Mouse (Mus musculus): ENCODE results near the gene Ildr1.

Ildr1 gene

GRCm38 (mm10) chr16:36700484-36700883 lies 6.7 kb downstream of the Ildr1 start:
- DNase-seq (ENCODE audit: low read depth, low spot score), result no peak

- DNase-seq (ENCODE audit: low read depth, low spot score), result no peak
Observed at GRCm38 (mm10) chr16:36707702-36708423, 14.1 kb downstream of the Ildr1 start.

- DNase-seq (ENCODE audit: low read depth, low spot score), result no peak
Observed at GRCm38 (mm10) chr16:36708751-36709150, 15.0 kb downstream of the Ildr1 start.

GRCm38 (mm10) chr16:36709405-36709804 lies 15.6 kb downstream of the Ildr1 start:
- no peak for DNase-seq (ENCODE audit: low read depth, low spot score)

GRCm38 (mm10) chr16:36710794-36711193 lies 17.0 kb downstream of the Ildr1 start:
- DNase-seq (ENCODE audit: low read depth, low spot score), result no peak

GRCm38 (mm10) chr16:36711760-36712159 lies 18.0 kb downstream of the Ildr1 start:
- peak; percentile 45 for DNase-seq (ENCODE audit: low read depth, low spot score)

- no peak for DNase-seq (ENCODE audit: low read depth, low spot score)
Observed at GRCm38 (mm10) chr16:36717481-36717880, 23.7 kb downstream of the Ildr1 start.

GRCm38 (mm10) chr16:36718637-36719036 lies 24.9 kb downstream of the Ildr1 start:
- DNase-seq (ENCODE audit: low read depth, low spot score), result no peak

GRCm38 (mm10) chr16:36720194-36721055 lies 26.6 kb downstream of the Ildr1 start:
- no peak for DNase-seq (ENCODE audit: low read depth, low spot score)

GRCm38 (mm10) chr16:36722739-36723138 lies 29.0 kb downstream of the Ildr1 start:
- no peak for DNase-seq (ENCODE audit: low read depth, low spot score)

- DNase-seq (ENCODE audit: low read depth, low spot score), result no peak
Observed at GRCm38 (mm10) chr16:36723880-36724443, 30.2 kb downstream of the Ildr1 start.

GRCm38 (mm10) chr16:36728959-36729358 lies 35.2 kb downstream of the Ildr1 start:
- no peak for DNase-seq (ENCODE audit: low read depth, low spot score)

- no peak for DNase-seq (ENCODE audit: low read depth, low spot score)
Observed at GRCm38 (mm10) chr16:36732572-36732971, 38.8 kb downstream of the Ildr1 start.

- DNase-seq (ENCODE audit: low read depth, low spot score), result no peak
Observed at GRCm38 (mm10) chr16:36733827-36734226, 40.0 kb downstream of the Ildr1 start.

GRCm38 (mm10) chr16:36735421-36735820 lies 41.6 kb downstream of the Ildr1 start:
- no peak for DNase-seq (ENCODE audit: low read depth, low spot score)

- DNase-seq (ENCODE audit: low read depth, low spot score), result no peak
Observed at GRCm38 (mm10) chr16:36739404-36739930, 45.7 kb downstream of the Ildr1 start.

- DNase-seq (ENCODE audit: low read depth, low spot score), result no peak
Observed at GRCm38 (mm10) chr16:36743580-36743979, 49.8 kb downstream of the Ildr1 start.

- DNase-seq (ENCODE audit: low read depth, low spot score), result no peak
Observed at GRCm38 (mm10) chr16:36747068-36747467, 53.3 kb downstream of the Ildr1 start.

- peak; percentile 10 for DNase-seq (ENCODE audit: low read depth, low spot score)
Observed at GRCm38 (mm10) chr16:36747767-36748166, 54.0 kb downstream of the Ildr1 start.

GRCm38 (mm10) chr16:36751979-36752378 lies 58.2 kb downstream of the Ildr1 start:
- DNase-seq (ENCODE audit: low read depth, low spot score), result no peak

- DNase-seq (ENCODE audit: low read depth, low spot score), result no peak
Observed at GRCm38 (mm10) chr16:36770191-36770771, 76.5 kb downstream of the Ildr1 start.

GRCm38 (mm10) chr16:36770830-36771229 lies 77.1 kb downstream of the Ildr1 start:
- no peak for DNase-seq (ENCODE audit: low read depth, low spot score)
